Mouse (Mus musculus) T-cell, adult 66 days (primary cell): Measurements from ENCODE around the gene Ppil6. TPM values are rescaled to one million over a fixed set of nuclear protein-coding genes. Genes with fewer than 3 reads are reported as not detected.

ENCODE experiments used
- total RNA-seq, 2 experiments: library from RNA; stranded (reverse); gene quantifications; 3 replicates in 1 of 2; 4 replicates in 1 of 2; pipeline ENCODE4 v1.2.4; 2023

Gene Ppil6
- under 1 TPM in 1 of 2 experiments, not detected in 1; 0.56 TPM for total RNA-seq

GRCm38 (mm10) chr10:41489708-41490517 lies at the start of gene Ppil6, which contains the start of gene Smpd2:
Ppil6 (plus strand) TSS chr10:41490439.
Smpd2 (minus strand) TSS chr10:41490369.

GRCm38 (mm10) chr10:41450137-41450670 lies 40.0 kb upstream of the Ppil6 start, which contains the start of gene Zbtb24:
Zbtb24 (plus strand) TSS chr10:41450383.

GRCm38 (mm10) chr10:41476171-41477017 lies 13.8 kb upstream of the Ppil6 start, which contains the start of gene Mical1:
Mical1 (plus strand) TSS chr10:41476314.

GRCm38 (mm10) chr10:41518981-41519618 lies 28.9 kb downstream of the Ppil6 start, which contains the start of gene Cd164:
Cd164 (plus strand) TSS chr10:41519414.

Other genes with a start within 250 kb of the Ppil6 start
- 10 to 100 TPM; 17.5 to 17.8 TPM for gene Fig4, start 187.2 kb upstream of the Ppil6 start, total RNA-seq
- gene Ak9, start 186.5 kb upstream of the Ppil6 start, total RNA-seq: under 1 TPM in 1 of 2 experiments, not detected in 1; 0.12 TPM
- gene Zbtb24, start 40.1 kb upstream of the Ppil6 start, total RNA-seq: 10 to 100 TPM; 41.0 to 43.2 TPM
- gene Mical1, start 14.1 kb upstream of the Ppil6 start, total RNA-seq: 100 to 1,000 TPM; 206 to 213 TPM
- 10 to 100 TPM; 16.8 to 19.2 TPM for gene Smpd2, start 70 bp upstream of the Ppil6 start, total RNA-seq
- gene Cd164, start 29.0 kb downstream of the Ppil6 start, total RNA-seq: 100 to 1,000 TPM; 259 to 304 TPM
- gene Ccdc162, start 226.2 kb downstream of the Ppil6 start, total RNA-seq: 1 to 10 TPM; 1.3 to 3.4 TPM